Mouse (Mus musculus) urinary bladder, postnatal 4 days (tissue): ENCODE results near the gene Pllp.

ENCODE experiments used
- DNase-seq, 2 experiments: peaks; one replicate each; pipeline ENCODE4 v3.0.0; 2021 to 2022; ENCODE audit warnings: low spot score in 2 of 2

Gene Pllp

DNA sequence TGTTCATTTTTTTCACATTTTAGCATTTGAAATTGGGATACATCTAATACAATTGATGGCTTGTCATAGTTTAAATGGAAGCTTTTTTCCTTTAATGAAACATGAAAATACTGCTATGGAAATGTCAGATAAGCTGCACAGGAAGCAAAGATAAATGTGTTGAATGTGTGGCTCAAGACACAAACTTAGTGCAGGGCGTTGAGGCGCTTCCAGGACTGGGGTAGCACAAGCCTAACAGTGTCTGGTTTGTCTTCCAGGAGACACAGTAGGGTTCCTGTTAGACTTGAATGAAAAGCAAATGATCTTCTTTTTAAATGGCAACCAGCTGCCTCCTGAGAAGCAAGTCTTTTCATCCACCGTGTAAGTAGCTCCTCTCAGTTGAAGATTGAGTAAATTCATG lies 46.6 kb downstream of the Pllp start:
- no peak for DNase-seq

DNA sequence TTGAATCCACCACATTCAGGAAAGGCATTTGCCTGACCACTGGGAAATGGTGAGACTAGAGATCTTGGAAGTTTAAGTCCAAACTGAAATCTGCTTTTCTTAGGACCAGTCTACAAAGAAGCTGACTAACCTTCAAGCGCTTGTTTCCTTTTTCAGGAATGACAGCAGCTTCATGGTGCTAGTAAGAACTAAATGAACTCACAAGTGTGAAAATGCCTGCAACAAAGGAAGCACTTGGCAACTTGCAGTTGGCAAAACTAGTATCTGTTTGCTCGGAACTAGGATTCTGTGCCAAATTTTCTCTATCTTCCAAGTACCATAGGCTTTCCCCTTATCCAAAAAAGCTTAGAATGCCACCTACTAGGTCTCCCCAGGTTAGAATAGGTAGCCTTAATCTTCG lies 49.9 kb downstream of the Pllp start:
- DNase-seq = no peak

DNA sequence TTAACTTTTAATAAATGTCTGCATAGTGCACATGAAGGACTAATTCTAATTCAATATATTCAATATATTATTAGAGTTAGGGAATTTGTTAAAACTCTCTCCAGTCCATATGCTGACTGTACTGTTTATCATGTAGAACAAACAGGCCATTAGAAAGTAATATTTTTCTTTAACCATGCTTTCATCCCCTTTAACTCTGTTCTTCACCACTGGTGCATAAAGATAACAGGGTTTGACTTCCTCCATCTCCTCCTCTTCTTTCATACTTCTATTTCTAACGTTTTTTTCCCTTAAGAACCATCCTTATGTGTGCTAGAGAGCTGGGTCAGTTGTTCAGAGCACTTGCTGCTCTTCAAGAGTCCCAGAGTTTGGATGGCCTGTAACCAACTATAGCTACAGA lies 50.9 kb downstream of the Pllp start:
- no peak for DNase-seq

DNA sequence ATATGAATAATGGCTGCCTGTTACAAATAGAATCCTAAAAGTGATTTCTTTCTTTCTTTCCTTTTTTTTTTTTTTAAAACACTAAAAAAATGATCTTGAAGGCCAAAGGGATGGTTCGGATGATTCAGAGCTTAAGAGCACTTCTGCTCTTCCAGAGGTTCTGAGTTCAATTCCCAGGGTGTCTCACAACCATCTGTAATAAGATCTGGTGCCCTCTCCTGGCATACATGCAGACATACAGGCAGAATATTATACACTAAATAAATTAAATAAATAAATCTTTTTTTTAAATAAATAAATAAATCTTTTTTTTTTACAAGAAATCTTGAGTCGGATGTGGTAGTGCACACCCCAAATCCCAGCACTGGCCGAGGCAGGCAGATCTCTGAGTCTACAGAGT lies 54.1 kb downstream of the Pllp start:
- no peak for DNase-seq

DNA sequence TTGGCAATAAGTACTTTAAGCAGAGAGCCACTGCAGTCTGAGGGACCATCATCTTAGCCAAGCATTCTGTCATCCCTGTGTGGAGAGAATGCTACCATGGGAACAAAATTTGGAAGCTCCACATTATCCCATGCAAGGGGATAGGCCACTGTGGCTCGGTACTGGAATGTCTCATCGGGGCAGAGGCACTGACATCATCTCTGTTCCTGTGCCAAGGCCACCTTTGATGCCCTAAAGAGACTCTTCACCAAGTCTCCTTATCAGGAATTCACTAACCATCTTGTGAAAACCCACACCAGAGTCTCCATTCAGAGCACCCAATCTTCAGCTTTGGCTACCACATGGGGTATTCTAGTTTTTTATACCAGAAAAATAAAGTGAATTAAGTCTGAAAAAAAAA lies 54.9 kb downstream of the Pllp start:
- no peak for DNase-seq

DNA sequence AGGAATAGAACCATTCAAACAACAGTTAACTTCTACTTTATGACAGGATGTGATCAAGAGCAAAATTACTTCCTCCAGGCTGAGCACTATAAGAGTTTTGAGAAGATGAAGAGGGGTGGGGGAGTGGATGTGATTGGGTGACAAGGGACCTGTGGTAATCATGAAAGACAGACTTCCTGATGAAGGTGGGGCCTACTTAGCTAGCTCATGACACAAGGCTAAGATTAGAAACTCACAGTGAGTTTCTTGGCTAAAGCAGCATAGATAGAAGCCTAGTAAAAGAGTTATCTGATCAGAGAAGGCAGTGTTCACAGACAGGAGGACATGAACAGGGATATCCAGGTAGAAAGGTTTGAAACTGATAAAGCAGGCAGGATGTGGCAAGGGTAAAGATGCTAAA lies 61.9 kb downstream of the Pllp start:
- DNase-seq = no peak

DNA sequence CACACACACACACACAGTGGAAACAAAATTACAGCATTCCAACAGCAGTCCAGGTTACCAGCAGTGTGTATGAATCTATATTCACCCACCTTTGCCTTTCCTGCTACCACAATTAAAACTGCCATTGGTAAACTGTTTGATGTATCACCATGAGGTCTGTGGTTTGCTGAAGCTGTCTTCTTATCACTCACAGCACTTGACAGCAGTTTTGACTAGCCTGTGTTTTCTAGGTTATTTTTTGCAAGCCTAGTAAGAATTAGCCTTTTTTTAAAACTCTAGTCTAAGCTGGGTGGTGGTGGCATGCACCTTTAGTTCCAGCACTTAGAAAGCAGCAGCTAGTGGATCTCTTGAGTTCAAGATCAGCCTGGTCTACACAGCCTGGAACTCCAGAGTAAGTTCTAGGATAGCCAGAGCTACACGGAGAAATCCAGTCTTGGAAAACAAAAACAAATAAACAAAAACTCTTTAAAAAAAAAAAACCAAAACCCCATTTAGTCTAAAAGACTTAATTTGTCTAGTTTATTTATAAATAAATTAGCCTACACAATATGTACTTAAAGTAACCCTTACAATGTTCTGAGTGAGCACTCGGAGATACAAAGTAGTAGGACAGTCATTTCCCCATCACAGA lies 62.4 kb downstream of the Pllp start:
- DNase-seq = no peak
